Mouse (Mus musculus): ENCODE measurements around the gene Pdik1l. TPM values are rescaled to one million over a fixed set of nuclear protein-coding genes. Genes with fewer than 3 reads are reported as not detected.
"Not testable (repeated sequence)": the region's sequence is repeated elsewhere in the genome, so short reads cannot be mapped to it uniquely, and the experiment has no call there.

The Pdik1l gene
- polyA plus RNA-seq, 1 experiment from 2014 or later = 23.5 TPM

- ATAC-seq (ENCODE audit: low FRiP score) (no peak), DNase-seq (ENCODE audit: low spot score) (peak; percentile 22)
- no peak overlapping the region for H3K9ac ChIP-seq (ENCODE audit: low read depth, low read length)
These were observed 14.0 kb downstream of the Pdik1l start for GRCm38 (mm10) chr4:134273417-134274345.

GRCm38 (mm10) chr4:134272731-134273416 is 14.8 kb downstream of the Pdik1l start:
- Histone ChIP-seq H3K36me3 (ENCODE audit: control insufficient read depth, insufficient read depth, low read length) (peaks cover 3% of the 10 kb centered on the region; the same call in 1 of the 2 replicates), H3K9ac (ENCODE audit: low read depth, low read length) (no peak overlapping the region), H3K4me1 (replicated peaks; ENCODE audit: control insufficient read depth, insufficient read depth, low read length) (no peaks in the 10 kb centered on the region), H3K27ac (ENCODE audit: low read depth, low read length) (no peak overlapping the region), H3K9me3 (ENCODE audit: control insufficient read depth, low read length) (no peaks in the 10 kb centered on the region), H3K4me2 (replicated peaks; ENCODE audit: low read depth, low read length) (no peak overlapping the region), H3K27me3 (ENCODE audit: control insufficient read depth, insufficient read depth, low read length) (no peaks in the 10 kb centered on the region), H3K4me3 (ENCODE audit: low read depth, low read length) (no peak overlapping the region)
- no peak for ATAC-seq (ENCODE audit: low FRiP score)
- DNase-seq (ENCODE audit: low spot score) = no peak
- 37% methylated on average over 12 of the region's 13 CpGs for WGBS

More at GRCm38 (mm10) chr4:134273417-134274345, 14.0 kb downstream of the Pdik1l start:
- Histone ChIP-seq H3K27ac (ENCODE audit: low read depth, low read length) (no peak overlapping the region), H3K4me2 (replicated peaks; ENCODE audit: low read depth, low read length) (no peak overlapping the region), H3K36me3 (ENCODE audit: control insufficient read depth, insufficient read depth, low read length) (peaks cover 5% of the 10 kb centered on the region; the same call in 1 of the 2 replicates), H3K4me1 (replicated peaks; ENCODE audit: control insufficient read depth, insufficient read depth, low read length) (no peaks in the 10 kb centered on the region), H3K9me3 (ENCODE audit: control insufficient read depth, low read length) (no peaks in the 10 kb centered on the region), H3K4me3 (ENCODE audit: low read depth, low read length) (no peak overlapping the region), H3K27me3 (ENCODE audit: control insufficient read depth, insufficient read depth, low read length) (no peaks in the 10 kb centered on the region)
- WGBS = 9% methylated on average over 14 of the region's 14 CpGs

- H3K4me2 ChIP-seq (replicated peaks; ENCODE audit: low read depth, low read length) = no peak overlapping the region
- no peak overlapping the region for H3K4me3 ChIP-seq (ENCODE audit: low read depth, low read length)
- no peak overlapping the region for H3K27ac ChIP-seq (ENCODE audit: low read depth, low read length)
- H3K36me3 ChIP-seq (ENCODE audit: control insufficient read depth, insufficient read depth, low read length) = peaks cover under 1% of the 10 kb centered on the region; the same call in 1 of the 2 replicates
- no peaks in the 10 kb centered on the region for H3K27me3 ChIP-seq (ENCODE audit: control insufficient read depth, insufficient read depth, low read length)
- ATAC-seq (ENCODE audit: low FRiP score) (no peak), DNase-seq (ENCODE audit: low spot score) (no peak)
- H3K4me1 ChIP-seq (replicated peaks; ENCODE audit: control insufficient read depth, insufficient read depth, low read length) = no peaks in the 10 kb centered on the region
- no peaks in the 10 kb centered on the region for H3K9me3 ChIP-seq (ENCODE audit: control insufficient read depth, low read length)
- 90% methylated on average over 7 of the region's 7 CpGs for WGBS
- H3K9ac ChIP-seq (ENCODE audit: low read depth, low read length) = no peak overlapping the region
These were observed 15.7 kb downstream of the Pdik1l start for GRCm38 (mm10) chr4:134271979-134272378.

GRCm38 (mm10) chr4:134269622-134270021 is 18.1 kb downstream of the Pdik1l start:
- not testable (repeated sequence) for H3K27ac ChIP-seq (ENCODE audit: low read depth, low read length); H3K9ac ChIP-seq (ENCODE audit: low read depth, low read length); H3K9me3 ChIP-seq (ENCODE audit: control insufficient read depth, low read length); H3K27me3 ChIP-seq (ENCODE audit: control insufficient read depth, insufficient read depth, low read length); H3K4me3 ChIP-seq (ENCODE audit: low read depth, low read length); H3K4me1 ChIP-seq (replicated peaks; ENCODE audit: control insufficient read depth, insufficient read depth, low read length); H3K36me3 ChIP-seq (ENCODE audit: control insufficient read depth, insufficient read depth, low read length); DNase-seq (ENCODE audit: low spot score); H3K4me2 ChIP-seq (replicated peaks; ENCODE audit: low read depth, low read length); ATAC-seq (ENCODE audit: low FRiP score)

GRCm38 (mm10) chr4:134268102-134268655 is 19.5 kb downstream of the Pdik1l start:
- Histone ChIP-seq H3K36me3 (ENCODE audit: control insufficient read depth, insufficient read depth, low read length) (no peaks in the 10 kb centered on the region), H3K4me1 (replicated peaks; ENCODE audit: control insufficient read depth, insufficient read depth, low read length) (no peaks in the 10 kb centered on the region), H3K4me2 (replicated peaks; ENCODE audit: low read depth, low read length) (no peak overlapping the region), H3K27ac (ENCODE audit: low read depth, low read length) (no peak overlapping the region), H3K9me3 (ENCODE audit: control insufficient read depth, low read length) (no peaks in the 10 kb centered on the region), H3K4me3 (ENCODE audit: low read depth, low read length) (no peak overlapping the region), H3K9ac (ENCODE audit: low read depth, low read length) (no peak overlapping the region), H3K27me3 (ENCODE audit: control insufficient read depth, insufficient read depth, low read length) (no peaks in the 10 kb centered on the region)
- no peak for ATAC-seq (ENCODE audit: low FRiP score)
- no peak for DNase-seq (ENCODE audit: low spot score)
- WGBS = 86% methylated on average over 19 of the region's 19 CpGs

GRCm38 (mm10) chr4:134265860-134266585 is 21.7 kb downstream of the Pdik1l start:
- WGBS = 60% methylated on average over 9 of the region's 9 CpGs
- Histone ChIP-seq H3K4me3 (ENCODE audit: low read depth, low read length) (no peak overlapping the region), H3K27ac (ENCODE audit: low read depth, low read length) (no peak overlapping the region), H3K9me3 (ENCODE audit: control insufficient read depth, low read length) (no peaks in the 10 kb centered on the region), H3K36me3 (ENCODE audit: control insufficient read depth, insufficient read depth, low read length) (no peaks in the 10 kb centered on the region), H3K9ac (ENCODE audit: low read depth, low read length) (no peak overlapping the region), H3K27me3 (ENCODE audit: control insufficient read depth, insufficient read depth, low read length) (no peaks in the 10 kb centered on the region), H3K4me1 (replicated peaks; ENCODE audit: control insufficient read depth, insufficient read depth, low read length) (no peaks in the 10 kb centered on the region), H3K4me2 (replicated peaks; ENCODE audit: low read depth, low read length) (no peak overlapping the region)
- ATAC-seq (ENCODE audit: low FRiP score) (no peak), DNase-seq (ENCODE audit: low spot score) (no peak)

- Histone ChIP-seq H3K4me2 (replicated peaks; ENCODE audit: low read depth, low read length) (no peak overlapping the region), H3K36me3 (ENCODE audit: control insufficient read depth, insufficient read depth, low read length) (no peaks in the 10 kb centered on the region), H3K27ac (ENCODE audit: low read depth, low read length) (no peak overlapping the region), H3K9ac (ENCODE audit: low read depth, low read length) (no peak overlapping the region), H3K4me3 (ENCODE audit: low read depth, low read length) (no peak overlapping the region), H3K4me1 (replicated peaks; ENCODE audit: control insufficient read depth, insufficient read depth, low read length) (no peaks in the 10 kb centered on the region), H3K27me3 (ENCODE audit: control insufficient read depth, insufficient read depth, low read length) (no peaks in the 10 kb centered on the region), H3K9me3 (ENCODE audit: control insufficient read depth, low read length) (no peaks in the 10 kb centered on the region)
- DNase-seq (ENCODE audit: low spot score) = peak; percentile 66
- 33% methylated on average over 6 of the region's 6 CpGs for WGBS
- no peak for ATAC-seq (ENCODE audit: low FRiP score)
These were observed 24.5 kb downstream of the Pdik1l start for GRCm38 (mm10) chr4:134263191-134263590.

GRCm38 (mm10) chr4:134258354-134258753 is 29.3 kb downstream of the Pdik1l start:
- Histone ChIP-seq H3K27me3 (ENCODE audit: control insufficient read depth, insufficient read depth, low read length) (peaks cover 6% of the 10 kb centered on the region), H3K27ac (ENCODE audit: low read depth, low read length) (no peak overlapping the region), H3K4me3 (ENCODE audit: low read depth, low read length) (no peak overlapping the region), H3K36me3 (ENCODE audit: control insufficient read depth, insufficient read depth, low read length) (no peaks in the 10 kb centered on the region), H3K4me1 (replicated peaks; ENCODE audit: control insufficient read depth, insufficient read depth, low read length) (peaks cover 26% of the 10 kb centered on the region), H3K4me2 (replicated peaks; ENCODE audit: low read depth, low read length) (no peak overlapping the region), H3K9ac (ENCODE audit: low read depth, low read length) (no peak overlapping the region), H3K9me3 (ENCODE audit: control insufficient read depth, low read length) (no peaks in the 10 kb centered on the region)
- 74% methylated on average over 11 of the region's 11 CpGs for WGBS
- no peak for ATAC-seq (ENCODE audit: low FRiP score)
- no peak for DNase-seq (ENCODE audit: low spot score)
